Mouse (Mus musculus): ENCODE data around the gene Cd300lg.

The Cd300lg gene

DNA sequence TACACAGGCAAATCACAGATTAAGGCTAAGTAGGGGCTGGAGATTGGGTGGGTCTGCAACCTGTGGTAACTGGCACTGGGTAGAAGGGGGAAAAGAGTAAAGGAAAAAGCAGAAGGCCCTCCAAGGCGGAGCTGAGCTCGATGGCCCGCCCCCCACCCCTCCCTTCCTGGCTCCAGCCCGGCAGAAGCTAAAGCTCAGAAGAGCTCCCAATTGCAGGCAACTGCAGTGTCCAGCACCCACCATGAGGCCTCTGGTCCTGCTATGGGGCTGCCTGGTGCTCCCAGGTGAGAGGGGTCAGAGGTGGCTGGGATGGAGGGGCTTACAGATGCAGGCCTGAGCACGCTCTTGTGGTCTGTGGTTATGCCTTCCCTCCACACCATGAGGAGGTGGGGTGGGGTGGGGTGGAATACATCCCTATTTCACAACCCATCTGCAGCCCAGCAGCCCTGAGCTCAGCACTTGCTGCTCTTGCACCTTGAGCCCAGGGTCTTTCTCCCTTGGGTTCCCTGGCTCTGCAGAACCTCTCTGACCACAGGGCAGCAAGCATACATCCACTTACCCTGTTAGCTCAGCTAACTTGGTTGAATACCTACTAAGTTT, at the start of gene Cd300lg:
Cd300lg (plus strand) TSS at position 160 of the 600 bp plus-strand sequence.
- no peak for DNase-seq

DNA sequence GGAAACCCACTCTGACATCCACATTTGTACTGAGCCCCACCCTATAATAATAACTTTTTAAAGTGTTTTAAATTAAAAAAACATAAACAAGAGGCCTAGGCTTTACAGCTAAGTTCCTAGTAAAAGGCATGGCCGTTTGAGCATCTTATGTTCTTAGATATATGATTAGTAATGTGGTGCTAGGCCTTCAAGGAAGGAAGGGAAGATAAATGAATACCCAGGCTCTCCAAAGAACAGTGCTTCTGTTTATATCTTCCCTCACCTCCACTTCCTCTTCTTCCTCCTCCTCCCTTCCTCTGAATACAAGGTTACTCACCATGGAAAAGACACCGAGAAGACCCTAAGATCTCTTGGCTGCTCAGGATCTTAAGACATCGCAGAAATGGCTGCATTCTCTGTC, 49.5 kb upstream of the Cd300lg start:
- no peak for DNase-seq

DNA sequence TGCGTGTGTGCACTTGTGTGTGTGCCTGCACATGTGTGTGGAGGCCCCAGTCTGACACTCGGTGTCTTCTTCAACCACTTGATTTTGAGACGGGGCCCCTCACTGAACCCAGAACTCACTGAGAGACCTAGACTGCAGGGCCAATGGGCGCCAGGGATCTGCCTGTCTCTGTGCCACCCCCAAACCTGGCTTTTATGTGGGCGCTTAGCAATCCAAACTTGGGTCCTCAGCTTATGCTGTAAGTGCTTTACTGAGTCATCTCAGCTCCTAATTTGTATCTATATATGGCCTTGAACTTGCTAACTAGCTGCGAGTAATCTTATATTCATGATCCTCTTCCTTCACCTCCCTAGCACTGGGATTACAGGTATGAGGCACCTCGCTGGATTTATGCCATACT, 48.9 kb upstream of the Cd300lg start:
- DNase-seq, result no peak

DNA sequence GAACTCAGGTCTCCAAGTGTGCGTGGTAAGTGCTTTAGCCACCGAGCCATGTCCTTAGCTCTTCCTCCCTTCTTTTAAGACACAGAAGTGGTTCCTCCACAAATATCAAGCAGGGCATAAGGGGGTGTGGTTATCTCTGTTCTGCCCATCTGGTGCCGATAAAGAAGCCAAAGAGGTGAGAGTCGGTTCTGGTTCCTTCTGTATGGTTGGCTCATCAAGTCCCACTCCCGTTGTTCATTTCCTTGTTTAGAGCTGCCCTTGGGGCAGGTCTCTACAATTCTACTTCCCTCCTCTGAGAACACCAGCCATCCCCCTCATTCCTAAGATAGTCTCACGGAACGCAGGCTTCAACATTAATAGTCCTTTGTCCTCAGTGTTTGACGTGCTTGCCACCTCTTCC, 47.2 kb upstream of the Cd300lg start:
- no peak for DNase-seq

DNA sequence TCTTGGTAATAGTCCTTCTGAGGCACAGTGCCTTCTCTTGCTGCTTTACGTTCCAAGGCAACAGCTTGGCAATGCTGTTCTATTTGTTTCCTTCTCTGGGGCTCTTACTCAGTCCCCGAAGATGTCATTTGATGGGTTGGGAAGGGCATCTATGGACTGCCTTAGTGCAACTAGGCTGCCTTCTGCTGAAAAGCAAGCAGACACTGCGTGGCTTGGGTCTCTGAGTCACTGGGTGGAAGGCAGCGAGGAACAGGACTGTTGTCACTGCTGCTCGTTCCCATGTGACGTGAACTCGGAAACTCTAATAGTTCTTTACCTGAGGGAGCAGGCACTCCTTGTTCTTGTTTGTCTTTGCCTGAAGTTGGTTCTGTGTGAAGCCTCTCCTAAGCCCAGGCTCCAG, 45.4 kb upstream of the Cd300lg start:
- no peak for DNase-seq

DNA sequence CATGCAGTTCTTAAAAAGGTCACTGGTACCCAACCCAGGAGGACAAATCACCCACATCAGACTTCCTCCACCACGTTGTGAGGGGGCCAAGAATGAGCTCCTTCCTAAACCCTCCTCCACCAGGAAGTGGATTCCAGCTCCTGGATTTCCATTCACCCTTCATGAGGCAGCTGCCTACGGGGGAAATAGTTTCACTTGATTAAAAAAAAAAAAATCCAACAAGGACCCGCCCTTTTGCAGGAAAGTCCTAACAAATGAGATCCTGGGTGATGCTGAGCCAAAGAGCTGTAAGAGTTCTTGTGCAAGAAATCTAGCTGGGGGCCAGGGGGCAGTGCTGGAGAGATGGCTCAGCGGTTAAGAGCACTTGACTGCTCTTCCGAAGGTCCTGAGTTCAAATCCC, 43.1 kb upstream of the Cd300lg start:
- DNase-seq, result no peak

DNA sequence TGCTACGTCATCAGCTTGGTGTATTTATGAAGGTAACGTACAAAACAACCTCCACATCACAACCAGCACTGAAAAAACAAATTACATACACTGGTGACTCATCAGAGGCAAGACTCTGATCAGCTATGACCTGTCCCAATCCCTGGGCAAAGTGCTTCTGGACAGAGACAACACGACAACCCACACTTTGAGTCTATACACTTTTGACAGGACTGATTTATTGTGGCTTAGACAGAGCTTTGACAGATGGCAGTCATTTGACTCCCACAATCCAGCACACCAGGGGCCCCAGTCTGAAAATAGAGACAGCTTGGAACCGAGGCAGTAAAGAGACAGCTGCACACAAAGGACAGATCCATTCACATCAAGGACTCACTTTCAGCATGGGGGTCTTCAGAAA, 41.8 kb upstream of the Cd300lg start:
- no peak for DNase-seq

DNA sequence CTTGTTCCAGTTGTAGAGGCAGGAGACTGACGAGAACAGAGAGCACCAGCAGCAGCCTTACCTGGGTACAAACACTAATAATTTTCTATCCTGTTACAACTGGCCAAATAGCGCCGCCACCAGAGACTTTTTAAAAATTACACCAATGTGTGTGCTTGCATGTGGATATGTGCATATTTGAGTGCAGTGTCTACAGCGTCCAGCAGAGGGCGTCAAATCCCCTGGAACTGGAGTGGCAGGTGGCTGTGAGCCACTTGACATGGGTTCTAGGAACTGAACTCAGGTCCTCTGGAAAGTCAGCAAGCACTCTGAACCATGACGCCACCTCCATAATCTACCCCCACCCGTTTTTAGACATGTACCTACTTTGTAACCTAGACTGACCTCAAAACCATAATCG, 37.1 kb upstream of the Cd300lg start:
- DNase-seq, result no peak

DNA sequence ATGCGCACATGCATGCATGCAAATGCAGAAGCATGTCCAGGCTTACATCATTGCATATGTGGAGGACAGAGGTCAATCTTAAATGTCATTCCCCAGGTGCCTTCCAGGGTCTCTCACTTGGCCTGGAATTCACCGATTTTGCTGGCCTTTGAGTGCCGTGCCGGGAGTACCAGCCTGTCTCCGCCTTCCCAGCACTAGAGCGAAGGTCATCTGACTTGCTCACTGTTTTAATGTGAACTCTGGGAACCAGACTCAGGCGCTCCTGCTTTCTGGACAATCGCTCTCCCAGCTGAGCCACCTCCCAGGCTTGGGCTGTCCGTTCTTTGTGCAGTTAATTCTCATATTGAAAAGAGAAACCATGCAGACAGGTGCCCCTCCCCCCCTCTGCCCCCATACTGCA, 35.0 kb upstream of the Cd300lg start:
- no peak for DNase-seq

DNA sequence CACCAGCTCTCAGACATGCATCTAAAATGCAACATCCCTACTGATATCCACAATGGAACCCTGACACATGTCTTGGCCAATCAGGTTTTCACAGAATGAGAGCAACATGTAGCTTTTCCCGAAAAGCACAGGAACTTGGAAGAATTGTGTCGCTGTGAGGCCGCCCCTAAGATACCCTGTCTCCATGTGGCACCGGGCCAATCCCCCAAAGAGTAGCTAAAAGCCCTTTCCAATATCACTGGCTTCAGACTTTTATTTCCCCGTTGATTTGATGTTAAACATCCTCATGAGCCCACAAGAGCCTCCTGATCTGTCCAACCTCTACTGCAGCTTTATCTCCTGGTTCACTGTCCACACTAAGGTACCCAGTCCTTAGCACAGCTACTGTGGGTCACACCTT, 34.6 kb upstream of the Cd300lg start:
- no peak for DNase-seq

DNA sequence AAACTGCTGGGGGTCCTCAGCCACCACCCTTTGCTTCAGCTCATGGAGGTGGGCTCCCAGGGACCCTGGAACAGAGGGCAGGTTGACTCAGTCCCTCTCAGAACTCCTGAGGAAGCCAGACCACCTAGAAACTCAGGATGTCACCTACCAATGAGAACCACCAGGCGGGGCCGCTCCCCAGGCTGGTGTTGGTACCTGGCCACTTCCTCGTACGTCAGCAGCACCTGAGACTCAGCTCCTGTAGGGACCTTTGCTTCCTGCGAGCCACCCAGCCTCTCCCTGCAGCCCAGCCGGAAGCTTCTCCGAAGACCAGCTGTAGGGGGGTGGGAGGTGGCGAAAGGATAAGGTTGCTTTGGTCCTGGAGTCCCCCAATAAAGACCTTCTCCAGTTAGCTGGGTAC, 32.9 kb upstream of the Cd300lg start:
- no peak for DNase-seq

DNA sequence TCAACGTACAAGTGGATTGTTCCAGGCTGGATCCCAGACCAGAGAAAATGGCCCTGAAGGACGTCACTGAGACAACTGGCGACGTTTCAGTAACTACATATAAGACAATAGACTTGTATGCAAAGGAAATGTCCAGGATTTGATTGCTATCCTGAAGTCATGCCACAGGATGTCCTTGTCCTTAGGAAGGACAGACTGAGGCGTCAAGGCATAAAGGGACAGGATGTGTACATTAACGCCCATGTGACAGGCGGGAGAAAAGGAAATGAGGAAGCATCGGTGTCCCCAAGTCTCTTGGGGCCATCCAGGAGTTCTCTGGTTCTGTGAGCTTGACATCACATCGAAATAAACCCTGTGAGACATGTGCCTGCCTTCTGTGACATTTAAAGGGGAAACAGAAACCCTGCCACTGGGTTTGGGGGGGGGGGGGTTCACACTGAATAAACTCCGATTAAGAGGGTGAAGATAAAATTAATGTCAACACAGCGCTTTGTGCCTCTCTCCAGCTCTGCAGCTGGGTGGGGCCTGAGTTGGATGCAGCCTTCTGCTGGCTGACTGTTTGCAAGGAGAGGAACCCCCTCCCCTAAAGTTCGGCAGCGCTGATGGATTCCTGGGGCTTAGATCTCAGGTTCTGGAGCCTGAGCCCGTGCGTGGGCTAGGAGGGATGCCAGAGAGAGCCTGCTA, 32.2 kb upstream of the Cd300lg start:
- DNase-seq, result no peak

DNA sequence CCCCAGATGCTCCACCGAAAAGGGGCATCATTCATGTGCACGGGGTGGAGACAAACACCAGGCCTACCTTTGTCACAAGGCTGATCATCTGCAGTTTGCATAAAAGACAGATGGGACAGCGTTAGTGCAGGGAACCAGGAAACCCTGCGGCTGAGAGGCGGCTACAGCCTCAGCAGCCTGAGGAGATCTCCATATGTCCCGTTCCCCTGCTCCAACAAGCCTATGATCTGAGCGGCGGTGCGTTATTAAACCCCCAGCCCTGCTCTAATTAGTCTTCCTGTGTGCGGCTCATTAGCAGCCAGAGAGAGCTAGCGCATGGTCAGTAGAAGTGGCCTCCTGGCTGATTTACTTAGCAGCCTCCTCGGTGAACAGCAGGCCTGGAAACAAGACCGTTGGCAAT, 31.2 kb upstream of the Cd300lg start:
- DNase-seq, result no peak

DNA sequence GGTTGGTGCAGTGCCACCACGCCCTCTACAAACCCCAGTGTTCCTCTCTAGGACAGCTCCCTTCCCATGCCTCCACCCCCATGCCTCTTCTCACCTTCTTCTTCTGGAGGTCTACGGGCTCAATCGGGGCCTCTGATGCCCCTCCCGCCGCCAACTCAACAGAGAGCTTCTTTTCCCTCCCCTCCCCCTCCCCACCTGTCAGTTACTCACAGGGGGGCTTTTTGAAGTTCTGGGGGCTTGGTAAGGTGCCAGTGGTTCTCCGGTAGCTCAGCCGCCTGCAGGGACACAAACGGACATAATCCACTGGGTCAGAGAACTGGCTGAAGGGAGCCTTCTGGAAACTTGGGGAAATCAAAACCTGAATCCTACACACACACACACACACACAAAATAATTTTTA, 29.8 kb upstream of the Cd300lg start:
- DNase-seq, result no peak

DNA sequence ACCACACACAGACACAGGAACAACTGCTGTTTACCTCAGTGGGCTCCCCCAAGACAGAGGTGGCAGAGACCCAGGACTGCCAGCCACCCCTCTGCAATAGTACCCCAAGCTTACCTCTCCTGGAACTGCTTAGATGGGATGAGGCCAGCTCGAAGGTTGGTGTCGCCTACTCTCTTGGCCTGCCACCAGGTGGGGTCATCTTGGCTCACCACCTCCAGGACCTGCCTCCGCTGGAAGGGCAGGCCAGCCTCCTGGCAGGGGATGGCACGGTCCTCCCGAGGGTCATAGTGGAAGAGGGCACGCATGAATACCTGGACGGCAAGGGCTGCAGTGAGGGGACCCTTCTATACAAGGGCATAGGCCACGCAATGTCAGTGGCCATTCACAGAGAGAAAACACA, 28.1 kb upstream of the Cd300lg start:
- no peak for DNase-seq

DNA sequence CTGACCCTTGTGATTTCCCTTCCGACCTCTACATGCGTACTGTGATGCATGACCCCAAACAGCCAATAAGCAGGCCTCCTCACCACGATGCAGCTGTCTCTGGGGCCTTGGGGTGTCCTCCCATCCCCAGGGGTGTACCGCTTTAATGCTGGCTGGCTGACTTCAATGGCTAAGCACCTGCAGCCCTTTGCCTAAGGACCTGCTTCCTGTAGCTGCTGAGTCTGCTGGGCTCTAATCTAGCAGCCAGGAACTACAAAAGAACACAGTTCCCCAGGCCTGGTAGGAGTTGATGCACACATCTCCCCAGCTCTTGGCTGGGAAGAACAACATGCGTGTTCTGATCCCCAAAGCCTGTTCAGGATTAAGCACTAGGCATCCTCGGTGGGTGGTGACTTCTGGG, 25.8 kb upstream of the Cd300lg start:
- DNase-seq, result no peak

DNA sequence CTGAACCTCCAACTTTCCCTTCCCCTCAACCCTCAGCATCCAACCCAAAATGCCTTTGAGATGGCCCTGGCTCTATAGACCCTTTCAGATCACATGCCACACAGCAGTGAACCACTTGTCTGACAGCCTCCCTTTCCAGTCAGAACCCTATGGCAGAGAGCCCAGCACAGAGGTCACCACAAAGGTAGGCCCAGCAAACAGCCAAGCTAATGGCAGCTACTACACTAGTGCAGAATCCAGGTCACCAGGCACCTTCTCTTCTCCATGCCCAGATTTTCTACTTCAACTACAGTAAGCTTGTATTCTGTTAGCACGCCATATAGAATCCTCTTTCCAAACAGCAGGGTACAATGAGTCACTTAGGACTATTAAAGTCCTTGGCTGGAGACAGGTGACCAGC, 25.2 kb upstream of the Cd300lg start:
- no peak for DNase-seq

DNA sequence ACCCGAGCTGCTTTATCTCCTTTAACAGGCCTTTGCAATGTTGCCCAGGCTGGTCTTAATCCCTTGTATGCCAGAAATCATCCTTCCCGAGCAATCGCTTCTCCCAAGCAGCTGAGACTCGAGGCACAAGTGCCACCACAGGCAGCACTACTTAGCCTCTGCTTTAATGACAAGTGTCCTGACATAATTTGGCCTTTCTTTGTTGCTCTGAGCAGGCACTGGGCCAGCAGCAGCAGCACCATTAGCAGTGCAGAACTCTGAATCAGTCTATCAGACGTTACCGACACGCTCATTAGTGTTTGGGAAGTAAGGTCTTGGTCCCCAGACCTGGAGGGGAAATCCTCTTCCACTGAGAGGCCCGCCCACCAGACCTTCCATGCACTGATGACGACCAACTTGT, 21.6 kb upstream of the Cd300lg start:
- DNase-seq, result no peak

DNA sequence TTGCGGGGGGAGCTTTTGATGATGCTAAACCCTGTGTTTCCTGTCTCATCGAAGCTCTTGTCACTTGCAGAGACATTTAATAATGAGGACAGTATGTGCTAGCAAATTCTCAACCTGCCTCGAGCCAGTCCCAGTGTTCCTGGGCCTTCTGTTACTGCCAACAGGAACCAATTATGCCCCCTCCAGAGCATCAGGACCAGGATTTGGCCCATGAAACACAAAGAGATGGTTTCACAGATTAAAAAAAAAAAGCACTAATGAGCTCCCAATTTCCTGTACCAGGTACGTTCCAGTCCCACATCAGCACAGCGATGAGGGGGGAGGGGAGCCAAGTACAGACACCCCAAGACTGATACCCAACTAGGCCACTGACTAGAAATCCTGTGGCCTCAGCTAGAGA, 20.1 kb upstream of the Cd300lg start:
- DNase-seq, result no peak

DNA sequence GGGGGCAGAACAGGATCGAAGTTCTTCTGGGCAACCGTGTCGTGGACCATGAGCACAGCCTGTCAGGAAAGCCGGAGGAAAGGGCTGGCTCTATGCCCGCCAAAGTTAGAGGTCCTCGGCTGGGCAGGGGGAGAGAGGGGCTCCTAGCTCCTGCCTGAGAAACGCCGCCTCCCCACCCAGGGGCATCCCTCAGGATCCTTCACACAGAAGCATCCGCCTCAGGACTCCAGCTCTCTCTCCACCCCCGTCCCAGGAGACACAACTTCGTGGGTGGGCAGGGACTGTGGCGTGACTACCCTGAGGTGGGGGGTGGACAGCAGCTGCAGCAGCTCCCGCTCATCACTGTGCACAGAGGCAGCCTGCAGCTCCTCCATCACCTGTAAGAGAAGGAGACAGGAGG, 17.9 kb upstream of the Cd300lg start:
- DNase-seq, result no peak

DNA sequence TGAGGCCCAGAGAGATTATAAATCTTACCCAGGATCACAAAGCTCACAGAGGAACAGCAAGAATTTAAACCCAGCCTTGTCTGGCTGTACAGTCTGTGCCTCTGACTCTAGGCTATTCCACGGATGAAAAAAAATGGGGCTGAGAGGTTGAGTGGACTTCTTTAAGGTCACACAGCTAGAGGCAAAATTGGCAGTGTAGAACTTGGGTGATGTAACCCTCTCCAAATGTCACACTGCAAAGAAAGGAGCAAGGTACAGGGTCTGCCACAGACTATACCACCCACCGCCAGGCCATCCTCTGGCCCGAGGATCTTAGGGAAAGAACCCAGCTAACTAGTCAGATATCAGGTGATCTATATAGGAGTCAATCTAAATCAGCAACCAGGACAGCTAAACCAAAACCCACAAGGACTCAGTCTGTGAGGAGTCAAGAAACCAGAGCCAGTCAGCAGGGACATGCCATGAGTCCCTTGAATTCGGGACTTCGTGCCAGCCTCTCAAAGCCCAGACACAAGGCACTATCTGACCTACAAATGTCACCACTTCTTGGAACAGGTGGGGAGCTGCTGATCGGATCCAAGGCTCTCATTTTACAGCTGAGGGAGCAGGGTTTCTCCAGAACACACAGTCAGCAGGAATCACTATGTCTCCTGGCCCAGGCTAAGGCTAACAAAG, 17.1 kb upstream of the Cd300lg start:
- no peak for DNase-seq

DNA sequence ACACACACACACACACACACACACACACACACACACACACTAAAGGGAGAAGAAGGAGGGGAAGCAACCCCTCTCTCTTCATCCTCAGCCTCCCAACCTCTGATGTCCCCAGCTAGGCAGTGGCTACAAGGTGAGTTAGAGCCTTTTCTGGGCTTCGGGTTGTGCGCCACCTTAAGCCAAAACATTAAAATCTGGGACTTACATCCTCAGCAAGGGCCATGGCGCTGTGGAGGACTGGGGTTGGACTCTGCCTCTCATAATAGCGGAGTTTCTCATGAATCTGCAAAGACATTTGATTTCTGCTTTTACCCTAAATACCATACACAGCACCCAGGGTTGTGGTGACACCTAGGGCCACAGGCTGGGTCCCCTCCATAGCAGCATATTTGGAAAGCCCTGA, 16.4 kb upstream of the Cd300lg start:
- DNase-seq, result no peak

DNA sequence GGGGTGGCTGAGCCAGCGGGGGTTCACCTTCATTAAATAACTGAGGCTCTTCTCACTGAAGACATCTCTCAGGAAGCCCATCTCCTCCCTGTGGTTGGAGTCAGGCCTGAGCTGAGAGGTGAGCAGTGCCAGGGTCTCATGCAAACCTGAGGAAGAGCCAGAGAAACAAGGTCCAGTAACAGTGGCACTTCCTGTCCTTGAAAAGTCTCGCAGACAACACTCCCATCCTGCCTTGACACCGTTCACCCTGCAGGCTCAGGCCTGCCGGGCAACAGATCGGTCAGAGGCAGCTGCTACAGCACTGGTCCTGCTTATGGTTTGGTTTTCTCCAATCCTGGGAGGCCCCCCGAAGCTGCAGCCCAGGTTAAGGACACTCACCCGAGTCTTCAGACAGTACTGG, 16.0 kb upstream of the Cd300lg start:
- no peak for DNase-seq

DNA sequence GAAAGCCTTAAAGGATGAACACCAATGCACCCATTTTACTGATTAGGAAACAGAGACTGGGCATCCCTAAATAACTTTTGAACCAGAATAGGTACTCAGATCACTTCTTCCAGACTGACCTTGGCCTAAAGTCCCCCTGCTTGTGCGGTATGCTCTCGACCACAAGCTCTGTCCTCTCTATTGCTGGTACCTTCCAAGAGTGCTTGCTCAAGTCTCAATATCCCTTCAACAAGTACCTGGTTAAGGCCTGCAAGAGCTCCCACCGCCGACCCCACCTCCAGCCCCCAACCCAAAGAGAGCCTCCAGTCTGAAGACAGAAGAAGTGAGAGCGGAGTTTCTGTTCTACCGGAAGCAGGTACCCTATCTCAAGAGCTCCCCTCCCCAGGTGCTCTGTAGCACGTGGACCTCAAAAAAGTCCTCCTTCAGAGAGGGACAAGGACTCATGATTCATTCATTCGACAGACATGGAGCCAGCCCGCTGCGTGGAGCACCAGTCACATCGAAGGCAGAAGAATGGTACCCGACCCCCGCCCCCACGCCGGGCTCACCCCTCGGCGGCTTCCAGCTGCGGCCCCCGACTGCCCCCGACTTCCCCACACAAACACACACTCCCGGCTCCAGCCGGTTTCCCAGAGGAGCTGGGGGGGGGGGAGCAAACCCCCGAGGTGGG, 15.2 kb upstream of the Cd300lg start:
- no peak for DNase-seq

Data from thymus, postnatal 25 days (tissue).